Mouse (Mus musculus): ENCODE results near the gene Spin4. TPM values are rescaled to one million over a fixed set of nuclear protein-coding genes. Genes with fewer than 3 reads are reported as not detected.

Spin4 gene
- 0.31 TPM for polyA plus RNA-seq (2015; fragmentation: Illumina TruSeq; extraction: RNeasy Lipid Tissue Mini Kit (QIAGEN cat#74804); ENCODE audit: insufficient read depth, low read depth, low replicate concordance)

DNA sequence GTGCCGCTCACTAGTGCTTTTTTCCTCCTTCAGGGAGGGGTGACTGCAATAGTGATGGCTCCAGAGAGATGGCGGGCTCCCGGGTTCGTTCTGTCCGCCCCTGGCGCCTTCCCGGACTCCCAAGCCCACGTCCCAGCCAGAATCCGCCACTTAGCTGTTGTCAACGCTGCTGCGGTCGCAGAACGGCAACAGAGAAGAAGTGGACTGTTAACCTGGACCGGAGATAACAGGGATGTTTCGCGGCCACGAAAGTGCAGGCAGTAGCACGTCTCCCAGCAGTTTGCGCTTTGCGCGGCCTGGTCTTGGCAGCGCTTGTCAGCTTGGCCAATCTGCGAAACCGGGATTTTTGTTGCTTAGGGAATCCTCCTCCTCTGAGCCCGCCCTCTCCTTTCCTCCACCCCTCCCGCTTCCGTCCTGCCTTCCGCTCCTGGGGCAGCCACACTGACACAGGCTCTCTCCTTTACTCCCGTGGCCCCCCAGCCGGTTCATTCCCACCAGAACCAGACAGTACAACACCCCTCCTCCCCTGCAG lies at the start of gene Spin4:
Gene Spin4, minus strand, starts transcription at position 322 of the 532 bp plus-strand sequence.

Other genes with a start within 250 kb of the Spin4 start
- 3.0 TPM for gene Arhgef9, start 170.2 kb upstream of the Spin4 start, polyA plus RNA-seq (2015; fragmentation: Illumina TruSeq; extraction: RNeasy Lipid Tissue Mini Kit (QIAGEN cat#74804); ENCODE audit: insufficient read depth, low read depth, low replicate concordance)